9 mouse cellular contexts compared by ENCODE assay signal in genomic region chr8:95429945-95430344, GRCm38 (mm10). TPM values are rescaled to one million over a fixed set of nuclear protein-coding genes. Genes with fewer than 3 reads are reported as not detected.
DNase-seq lines count a peak whose midpoint lies in the region; ATAC-seq and TF ChIP-seq lines count a peak whose summit lies in the region.
"Had no signal": no experiment of that assay in that cellular context is flagged by ENCODE, and none has a peak within 500 bp of the region (broad histone marks: within the 10 kb centered on the region; RNA-seq: fewer than 3 reads in every experiment).

No protein-coding gene starts in this region.

- TF ChIP-seq POLR2A in kidney, adult 2 months (IDR thresholded peaks at IDR 0.05; ENCODE audit: low read depth, low read length) = no peak
- TF ChIP-seq POLR2A in lung, adult 2 months (IDR thresholded peaks at IDR 0.05; ENCODE audit: borderline replicate concordance, extremely low read depth, low read depth, low read length) = no peak

- WGBS in liver, embryonic 11.5 days = 49% methylated on average over 3 of the region's 3 CpGs
- WGBS in kidney, adult 2 months = 11% methylated on average over 3 of the region's 3 CpGs
- WGBS in lung, adult 2 months = 11% methylated on average over 3 of the region's 3 CpGs

- H3K9ac ChIP-seq in liver, embryonic 11.5 days (ENCODE audit: low read depth, low read length) = no peak overlapping the region

- ATAC-seq in liver, embryonic 11.5 days (replicated peaks; ENCODE audit: low FRiP score) = no peak
- ATAC-seq in erythroblast, adult 5-6 weeks (replicated peaks; ENCODE audit: low FRiP score, poor library complexity, severe bottlenecking) = no peak

- peak; percentile 55 for TF ChIP-seq CTCF in kidney, adult 2 months (conservative IDR thresholded peaks at IDR 0.05; ENCODE audit: insufficient read depth, insufficient read length, low read depth, low read length)
- peak; percentile 61 for TF ChIP-seq CTCF in lung, adult 2 months (IDR thresholded peaks at IDR 0.05; ENCODE audit: insufficient read depth, low read length)

- peaks cover 40% of the 10 kb centered on the region for H3K4me1 ChIP-seq in liver, embryonic 11.5 days (replicated peaks; ENCODE audit: control insufficient read depth, insufficient read depth, low read length)
- H3K4me1 ChIP-seq in kidney, adult 2 months (ENCODE audit: control insufficient read depth, insufficient read depth, low read length) = peaks cover 31% of the 10 kb centered on the region
- H3K4me1 ChIP-seq in lung, adult 2 months (ENCODE audit: control insufficient read depth, insufficient read depth, low read length) = peaks cover 31% of the 10 kb centered on the region

- peak; percentile 29 for DNase-seq in liver
- DNase-seq in liver, embryonic 11.5 days (ENCODE audit: low spot score) = no peak
- DNase-seq in embryo, embryonic 9.5 days (ENCODE audit: extremely low spot score) = peak; percentile 19
- DNase-seq in heart, adult 9 months (ENCODE audit: low spot score in 2 of 2) = peak; percentile 72 to 79
- peak; percentile 81 for DNase-seq in kidney, adult 2 months
- DNase-seq in lung, adult 2 months = no peak
- peak; percentile 76 for DNase-seq in retina, embryonic 14.5 days (ENCODE audit: low spot score)

- no peaks in the 10 kb centered on the region for H3K9me3 ChIP-seq in liver, embryonic 11.5 days (ENCODE audit: control insufficient read depth, low read length)
- H3K9me3 ChIP-seq: G1E had no signal

- no peak overlapping the region for H3K27ac ChIP-seq in liver, embryonic 11.5 days (ENCODE audit: low read depth, low read length)
- no peak overlapping the region for H3K27ac ChIP-seq in kidney, adult 2 months (ENCODE audit: insufficient read depth, low read depth, low read length)

- H3K36me3 ChIP-seq in liver, embryonic 11.5 days (ENCODE audit: control insufficient read depth, insufficient read depth, low read length) = no peaks in the 10 kb centered on the region
- no peaks in the 10 kb centered on the region for H3K36me3 ChIP-seq in kidney, adult 2 months (ENCODE audit: control insufficient read depth, insufficient read depth, low read length)

- no peaks in the 10 kb centered on the region for H3K27me3 ChIP-seq in liver, embryonic 11.5 days (replicated peaks; ENCODE audit: control insufficient read depth, insufficient read depth, low read length)
- H3K27me3 ChIP-seq in kidney, adult 2 months (replicated peaks; ENCODE audit: control insufficient read depth, insufficient read depth, low read length) = no peaks in the 10 kb centered on the region

- no peak overlapping the region for H3K4me3 ChIP-seq in liver, embryonic 11.5 days (ENCODE audit: low read depth, low read length)
- H3K4me3 ChIP-seq in kidney, adult 2 months (ENCODE audit: insufficient read depth, low read depth, low read length) = no peak overlapping the region
- H3K4me3 ChIP-seq in lung, adult 2 months (replicated peaks; ENCODE audit: extremely low read depth, low read depth, low read length) = no peak overlapping the region

- H3K4me2 ChIP-seq in liver, embryonic 11.5 days = no peak overlapping the region

RNA-seq across cellular contexts. Expression of gene Cfap20, which starts 4.7 kb away (rescaled TPM):
- 78.7 and 82.2 TPM in 2 replicates for polyA plus RNA-seq in liver, embryonic 11.5 days (2014; fragmentation: Nextera tagmentation; extraction: Ambion mirVana)
- polyA plus RNA-seq in kidney, adult 2 months (2012; rRNA removed) = 35.7 and 41.2 TPM in 2 replicates
- polyA plus RNA-seq in lung, adult 2 months (2012; rRNA removed) = 65.0 and 66.0 TPM in 2 replicates
- 16.7 and 24.6 TPM in 2 replicates for total RNA-seq in erythroblast, adult 5-6 weeks (2015; ENCODE audit: low replicate concordance)
- 3.2 and 11.2 TPM in 2 replicates for total RNA-seq in erythroblast, adult 5-6 weeks (2017; ENCODE audit: low replicate concordance)

RNA-seq across cellular contexts. Expression of gene Csnk2a2, which starts 59.9 kb away (rescaled TPM):
- 13.0 and 15.4 TPM in 2 replicates for polyA plus RNA-seq in liver, embryonic 11.5 days (2014; fragmentation: Nextera tagmentation; extraction: Ambion mirVana)
- 15.7 and 19.6 TPM in 2 replicates for polyA plus RNA-seq in kidney, adult 2 months (2012; rRNA removed)
- polyA plus RNA-seq in lung, adult 2 months (2012; rRNA removed) = 13.2 and 21.7 TPM in 2 replicates
- total RNA-seq in erythroblast, adult 5-6 weeks (2015; ENCODE audit: low replicate concordance) = 27.1 and 43.1 TPM in 2 replicates
- 12.3 and 13.0 TPM in 2 replicates for total RNA-seq in erythroblast, adult 5-6 weeks (2017; ENCODE audit: low replicate concordance)

Comparison
In these comparisons a context has a peak if more than half of its experiments do, and no peak if none do; other contexts are left out.
1. DNase-seq: peak in liver (single experiment), embryo, embryonic 9.5 days (single experiment), heart, adult 9 months (2 of 2), kidney, adult 2 months (single experiment) and retina, embryonic 14.5 days (single experiment); none in liver, embryonic 11.5 days (single experiment) and lung, adult 2 months (single experiment).